Mouse (Mus musculus) right cerebral cortex, postnatal 14 days (tissue): Measurements from ENCODE around the gene Rsg1.
A peak's percentile ranks its signal among the peaks of the same experiment; 100 is the strongest.

ENCODE experiments used
- DNase-seq: peaks from one replicate; pipeline ENCODE4 v3.0.0; 2022

Gene Rsg1

GRCm38 (mm10) chr4:141213770-141214336, at the start of gene Rsg1:
Rsg1 (plus strand) TSS chr4:141213956.
- peak; percentile 96 for DNase-seq

GRCm38 (mm10) chr4:141165744-141166292, 47.9 kb upstream of the Rsg1 start:
- no peak for DNase-seq

GRCm38 (mm10) chr4:141167156-141167555, 46.6 kb upstream of the Rsg1 start:
- no peak for DNase-seq

GRCm38 (mm10) chr4:141172121-141172520, 41.6 kb upstream of the Rsg1 start:
- DNase-seq: no peak

- no peak for DNase-seq
Observed at GRCm38 (mm10) chr4:141175783-141176182, 38.0 kb upstream of the Rsg1 start.

GRCm38 (mm10) chr4:141176328-141176838, 37.4 kb upstream of the Rsg1 start:
- no peak for DNase-seq

- no peak for DNase-seq
Observed at GRCm38 (mm10) chr4:141178500-141178899, 35.3 kb upstream of the Rsg1 start.

- DNase-seq: no peak
Observed at GRCm38 (mm10) chr4:141180831-141181230, 32.9 kb upstream of the Rsg1 start.

GRCm38 (mm10) chr4:141181981-141182380, 31.8 kb upstream of the Rsg1 start:
- no peak for DNase-seq

GRCm38 (mm10) chr4:141183932-141184331, 29.8 kb upstream of the Rsg1 start:
- no peak for DNase-seq

- no peak for DNase-seq
Observed at GRCm38 (mm10) chr4:141184426-141184825, 29.3 kb upstream of the Rsg1 start.

GRCm38 (mm10) chr4:141186923-141187836, 26.6 kb upstream of the Rsg1 start:
- no peak for DNase-seq

GRCm38 (mm10) chr4:141191294-141191693, 22.5 kb upstream of the Rsg1 start:
- DNase-seq: no peak

GRCm38 (mm10) chr4:141194553-141194952, 19.2 kb upstream of the Rsg1 start:
- no peak for DNase-seq

GRCm38 (mm10) chr4:141196981-141197685, 16.6 kb upstream of the Rsg1 start:
- DNase-seq: no peak

- DNase-seq: no peak
Observed at GRCm38 (mm10) chr4:141197686-141198035, 16.1 kb upstream of the Rsg1 start.

- DNase-seq: no peak
Observed at GRCm38 (mm10) chr4:141200906-141201305, 12.8 kb upstream of the Rsg1 start.

- no peak for DNase-seq
Observed at GRCm38 (mm10) chr4:141202192-141202591, 11.6 kb upstream of the Rsg1 start.

GRCm38 (mm10) chr4:141204580-141205061, 9.1 kb upstream of the Rsg1 start:
- peak; percentile 57 for DNase-seq

- no peak for DNase-seq
Observed at GRCm38 (mm10) chr4:141207081-141207480, 6.7 kb upstream of the Rsg1 start.

GRCm38 (mm10) chr4:141210524-141211219, 3.1 kb upstream of the Rsg1 start:
- DNase-seq: no peak

- no peak for DNase-seq
Observed at GRCm38 (mm10) chr4:141211646-141212045, 2.1 kb upstream of the Rsg1 start.
